Mouse (Mus musculus): ENCODE measurements around the gene Tmem139. TPM values are rescaled to one million over a fixed set of nuclear protein-coding genes. Genes with fewer than 3 reads are reported as not detected.

Gene Tmem139
- 0.16 and 0.34 TPM in 2 replicates for polyA plus RNA-seq (2012; rRNA removed)

DNA sequence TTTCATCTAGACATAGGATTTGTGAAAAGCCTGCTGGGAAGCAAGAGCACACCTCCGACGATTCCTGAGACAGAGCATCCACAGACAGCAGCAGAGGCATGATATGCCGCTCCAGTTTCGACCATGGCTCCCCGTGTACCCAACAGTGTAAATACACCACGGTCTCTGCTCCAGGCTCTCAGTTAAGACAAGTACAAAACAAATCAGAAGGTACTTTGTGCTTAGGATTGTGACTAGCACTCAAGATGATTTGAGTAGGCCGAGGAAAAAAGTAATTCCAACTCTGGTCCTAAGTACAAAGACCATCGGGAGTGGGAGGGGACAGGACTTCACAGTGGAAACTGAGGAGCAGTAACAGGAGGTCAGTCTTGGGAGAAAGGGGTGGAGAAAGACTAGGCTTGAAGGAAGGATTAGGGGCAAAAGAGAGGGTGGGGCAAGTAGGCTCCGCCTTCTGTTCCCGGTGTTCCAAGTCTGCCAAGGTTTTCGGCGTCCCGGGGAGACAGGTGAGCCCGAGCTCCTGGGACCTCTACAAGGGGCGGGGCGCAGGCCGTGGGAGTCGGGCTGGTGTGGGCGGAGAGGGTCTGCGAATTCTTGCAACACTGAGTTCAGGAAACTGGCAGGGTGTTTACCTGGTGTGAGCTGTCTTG, at the start of gene Tmem139:
Gene Tmem139 (plus strand): TSS at position 447 of the 647 bp plus-strand sequence.

DNA sequence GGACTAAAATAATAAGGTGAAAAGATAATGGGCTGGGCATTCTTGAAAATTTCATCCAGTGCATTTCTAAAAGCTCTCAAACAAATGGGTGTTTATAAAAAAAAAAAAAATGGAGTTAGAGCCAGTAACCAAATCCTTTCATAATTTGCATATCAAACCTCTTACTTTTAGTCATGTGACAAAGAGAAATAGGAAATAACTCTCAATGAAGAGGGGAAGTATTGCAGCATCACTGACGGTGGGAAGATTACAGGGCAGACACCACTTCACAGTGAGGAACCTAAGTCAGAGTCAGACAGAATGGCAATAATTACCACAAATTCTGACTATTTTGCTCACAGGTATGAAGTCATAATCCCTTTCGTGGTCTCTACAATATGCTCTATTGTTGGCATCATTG, 46.7 kb upstream of the Tmem139 start, which contains the start of gene Tas2r144:
Gene Tas2r144 (plus strand): TSS at position 301 of the 400 bp plus-strand sequence.

DNA sequence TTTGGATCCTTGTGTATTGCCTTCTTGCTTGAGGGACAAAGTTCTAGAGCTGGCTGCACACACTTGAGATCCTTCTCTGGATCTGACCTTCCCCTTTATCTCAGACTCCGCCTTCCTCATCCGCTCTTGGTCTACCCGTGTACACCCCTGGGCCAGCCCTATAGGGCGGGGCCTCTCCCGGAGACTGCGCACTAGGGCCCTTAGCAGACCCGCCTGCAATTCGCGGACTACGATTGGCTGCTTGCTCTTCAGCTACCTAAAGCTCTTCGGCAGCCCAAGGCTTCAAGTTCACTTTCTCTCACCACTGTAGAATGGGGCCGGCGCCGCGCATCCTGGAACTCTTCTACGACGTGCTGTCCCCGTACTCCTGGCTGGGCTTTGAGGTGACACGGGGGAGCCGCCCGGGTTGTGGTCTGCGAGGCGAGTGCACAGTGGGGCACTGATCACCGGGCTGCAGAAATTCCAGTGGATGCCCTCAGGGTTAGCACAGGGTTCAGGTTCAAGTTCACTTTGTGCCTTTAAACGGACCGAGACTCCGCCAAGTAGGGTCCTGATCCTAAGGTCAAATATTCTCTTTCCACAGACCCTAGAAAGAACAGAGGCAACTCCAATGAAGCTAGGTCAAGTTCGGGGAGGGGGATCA, 15.9 kb upstream of the Tmem139 start, which contains the start of gene Gstk1:
Gene Gstk1 (plus strand): TSS at position 225 of the 643 bp plus-strand sequence.

DNA sequence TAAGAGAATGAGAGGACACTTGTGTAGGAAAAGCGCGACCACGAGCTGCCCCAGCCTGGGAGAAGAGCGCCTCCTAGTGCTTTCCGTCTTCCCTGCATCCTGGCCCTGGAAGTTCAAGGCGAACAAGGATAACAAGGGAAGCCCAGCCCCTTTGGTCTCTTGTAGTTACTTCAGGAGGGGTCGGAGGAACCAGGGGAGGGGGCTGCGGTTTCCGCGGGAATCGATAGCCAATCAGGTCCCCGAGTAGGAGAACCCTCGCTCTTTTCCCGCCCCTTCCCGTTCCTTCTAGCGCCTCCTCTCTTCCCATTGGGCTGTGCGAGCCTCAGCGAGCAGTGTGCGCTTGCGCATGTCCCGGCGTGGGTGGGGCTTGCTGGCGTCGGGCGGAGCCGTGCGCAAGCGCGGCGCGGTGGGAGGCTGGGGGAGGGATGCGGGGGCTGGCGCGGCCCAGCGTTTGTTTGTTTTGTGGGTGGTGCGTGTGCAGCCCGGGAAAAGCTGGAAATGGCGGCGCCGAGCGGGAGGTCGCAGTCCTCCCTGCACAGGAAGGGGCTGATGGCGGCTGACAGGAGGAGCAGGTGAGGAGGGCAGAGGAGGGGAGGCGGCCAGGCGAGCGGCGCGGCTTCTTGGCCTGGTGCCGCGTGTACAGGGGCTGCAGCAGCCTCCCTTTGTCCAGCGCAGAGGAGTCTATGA, 3.0 kb downstream of the Tmem139 start, which contains the start of gene Casp2:
Gene Casp2 (plus strand): TSS at position 360 of the 687 bp plus-strand sequence.

DNA sequence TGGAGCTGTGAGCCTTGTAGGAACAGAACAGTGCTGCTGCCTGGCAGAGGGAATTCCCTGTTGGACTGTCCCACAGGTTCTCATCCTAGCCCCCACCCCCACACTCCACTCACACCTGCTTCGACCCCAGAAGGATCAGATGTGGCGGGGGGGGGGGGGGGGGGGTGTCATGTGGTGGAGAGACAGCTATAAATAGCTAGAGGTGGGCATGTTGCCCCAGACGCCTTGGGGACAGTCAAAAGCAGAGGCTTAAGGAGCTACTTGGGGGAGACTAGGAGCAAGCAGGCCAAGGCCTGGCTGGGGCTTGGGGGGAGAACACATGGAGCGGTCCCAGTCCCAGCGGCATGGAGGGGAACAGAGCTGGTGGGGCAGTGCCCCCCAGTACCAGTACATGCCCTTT, 24.7 kb downstream of the Tmem139 start, which contains the start of gene Clcn1:
Gene Clcn1 (plus strand): TSS at position 238 of the 400 bp plus-strand sequence.

Other genes with a start within 250 kb of the Tmem139 start
- gene Sva, start 223.6 kb upstream of the Tmem139 start, polyA plus RNA-seq (2012; rRNA removed) = not detected in 2 replicates
- gene Tas2r139, start 121.0 kb upstream of the Tmem139 start, polyA plus RNA-seq (2012; rRNA removed) = not detected in 2 replicates
- not detected in 2 replicates for gene Tas2r144, start 46.6 kb upstream of the Tmem139 start, polyA plus RNA-seq (2012; rRNA removed)
- 10.6 and 11.0 TPM in 2 replicates for gene Gstk1, start 16.0 kb upstream of the Tmem139 start, polyA plus RNA-seq (2012; rRNA removed)
- gene Casp2, start 3.0 kb downstream of the Tmem139 start, polyA plus RNA-seq (2012; rRNA removed) = 84.5 and 96.7 TPM in 2 replicates
- 10.5 and 11.9 TPM in 2 replicates for gene Clcn1, start 24.7 kb downstream of the Tmem139 start, polyA plus RNA-seq (2012; rRNA removed)
- 27.0 and 29.4 TPM in 2 replicates for gene Fam131b, start 62.7 kb downstream of the Tmem139 start, polyA plus RNA-seq (2012; rRNA removed)
- gene Zyx, start 87.7 kb downstream of the Tmem139 start, polyA plus RNA-seq (2012; rRNA removed) = 57.3 and 77.9 TPM in 2 replicates
- gene Epha1, start 111.3 kb downstream of the Tmem139 start, polyA plus RNA-seq (2012; rRNA removed) = 0.47 and 2.9 TPM in 2 replicates
- not detected in 2 replicates for gene Tas2r143, start 138.3 kb downstream of the Tmem139 start, polyA plus RNA-seq (2012; rRNA removed)
- gene Tas2r135, start 143.5 kb downstream of the Tmem139 start, polyA plus RNA-seq (2012; rRNA removed) = 0.07 TPM in 1 of 2 replicates, not detected in the other
- gene Tas2r126, start 172.6 kb downstream of the Tmem139 start, polyA plus RNA-seq (2012; rRNA removed) = not detected in 2 replicates
- not detected in 2 replicates for gene Olfr458, start 203.2 kb downstream of the Tmem139 start, polyA plus RNA-seq (2012; rRNA removed)
- not detected in 2 replicates for gene Olfr457, start 214.4 kb downstream of the Tmem139 start, polyA plus RNA-seq (2012; rRNA removed)
- gene Olfr456, start 225.2 kb downstream of the Tmem139 start, polyA plus RNA-seq (2012; rRNA removed) = not detected in 2 replicates